Comparison of ENCODE assay signal across 10 mouse cellular contexts in genomic region chr9:47623447-47624445, GRCm38 (mm10).
DNase-seq lines count a peak whose midpoint lies in the region; ATAC-seq and TF ChIP-seq lines count a peak whose summit lies in the region.
"Had no signal": no experiment of that assay in that cellular context is flagged by ENCODE, and none has a peak within 500 bp of the region (broad histone marks: within the 10 kb centered on the region; RNA-seq: fewer than 3 reads in every experiment).

No protein-coding gene starts in this region.

- no peak for TF ChIP-seq CTCF in thymus, adult 2 months (IDR thresholded peaks at IDR 0.05; ENCODE audit: borderline replicate concordance, control insufficient read depth, extremely low read depth, insufficient read depth, low read length, poor library complexity)

- DNase-seq in midbrain, embryonic 11.5 days (ENCODE audit: low spot score, missing footprints) = no peak
- peak; percentile 75 for DNase-seq in forebrain, embryonic 14.5 days (ENCODE audit: low spot score)
- peak; percentile 58 to 69 for DNase-seq in kidney, postnatal 4 days
- DNase-seq in adrenal gland, postnatal 25 days = no peak
- DNase-seq in thymus, adult 2 months = no peak
- DNase-seq in gastrocnemius, postnatal 4 days (ENCODE audit: low spot score in 2 of 2) = no peak
- DNase-seq: heart, postnatal 4 days; thymus, postnatal 25 days had no signal

- H3K27me3 ChIP-seq in midbrain, embryonic 13.5 days = 0 out of 2 replicates have a peak, but pooled peaks cover 2% of the 10 kb centered on the region
- H3K27me3 ChIP-seq in midbrain, embryonic 11.5 days (ENCODE audit: control insufficient read depth, insufficient read depth, low read length) = no peaks in the 10 kb centered on the region
- H3K27me3 ChIP-seq in forebrain, embryonic 14.5 days (replicated peaks; ENCODE audit: control insufficient read depth, insufficient read depth, low read length) = no peaks in the 10 kb centered on the region
- H3K27me3 ChIP-seq in neural tube, embryonic 14.5 days (ENCODE audit: control insufficient read depth, insufficient read depth, low read length) = no peaks in the 10 kb centered on the region
- H3K27me3 ChIP-seq in thymus, adult 2 months (ENCODE audit: control insufficient read depth, insufficient read depth, low read length) = no peaks in the 10 kb centered on the region

- H3K9me3 ChIP-seq in midbrain, embryonic 13.5 days = no peaks in the 10 kb centered on the region
- H3K9me3 ChIP-seq in midbrain, embryonic 11.5 days (ENCODE audit: control insufficient read depth, low read length) = no peaks in the 10 kb centered on the region
- H3K9me3 ChIP-seq in forebrain, embryonic 14.5 days (replicated peaks; ENCODE audit: control insufficient read depth, low read length) = no peaks in the 10 kb centered on the region
- H3K9me3 ChIP-seq in neural tube, embryonic 14.5 days (ENCODE audit: control insufficient read depth, low read length) = no peaks in the 10 kb centered on the region

- ATAC-seq in midbrain, embryonic 13.5 days = 0 out of 2 replicates have a peak, but pooled peaks have one; percentile 48
- no peak for ATAC-seq in midbrain, embryonic 11.5 days (ENCODE audit: low FRiP score)
- ATAC-seq in forebrain, embryonic 14.5 days = peak; percentile 44; the same call in 1 of the 2 replicates
- ATAC-seq in neural tube, embryonic 14.5 days (ENCODE audit: low read depth) = peak; percentile 55; the same call in 1 of the 2 replicates

- no peak overlapping the region for H3K4me3 ChIP-seq in midbrain, embryonic 13.5 days (replicated peaks)
- no peak overlapping the region for H3K4me3 ChIP-seq in midbrain, embryonic 11.5 days (ENCODE audit: low read depth, low read length)
- no peak overlapping the region for H3K4me3 ChIP-seq in forebrain, embryonic 14.5 days (ENCODE audit: low read depth, low read length)
- H3K4me3 ChIP-seq in neural tube, embryonic 14.5 days (ENCODE audit: low read depth, low read length) = no peak overlapping the region
- no peak overlapping the region for H3K4me3 ChIP-seq in thymus, adult 2 months (ENCODE audit: control insufficient read depth, insufficient read depth, low read length)

- no peaks in the 10 kb centered on the region for H3K36me3 ChIP-seq in midbrain, embryonic 13.5 days
- no peaks in the 10 kb centered on the region for H3K36me3 ChIP-seq in midbrain, embryonic 11.5 days (ENCODE audit: control insufficient read depth, insufficient read depth, low read length)
- no peaks in the 10 kb centered on the region for H3K36me3 ChIP-seq in forebrain, embryonic 14.5 days (ENCODE audit: control insufficient read depth, insufficient read depth, low read length)
- H3K36me3 ChIP-seq in neural tube, embryonic 14.5 days (ENCODE audit: control insufficient read depth, insufficient read depth, low read length) = no peaks in the 10 kb centered on the region
- H3K36me3 ChIP-seq in thymus, adult 2 months (ENCODE audit: control insufficient read depth, insufficient read depth, low read length) = no peaks in the 10 kb centered on the region

- H3K9ac ChIP-seq in midbrain, embryonic 13.5 days (replicated peaks) = no peak overlapping the region
- H3K9ac ChIP-seq in midbrain, embryonic 11.5 days (ENCODE audit: low read length) = no peak overlapping the region
- no peak overlapping the region for H3K9ac ChIP-seq in forebrain, embryonic 14.5 days (ENCODE audit: low read length)
- no peak overlapping the region for H3K9ac ChIP-seq in neural tube, embryonic 14.5 days (replicated peaks; ENCODE audit: low read depth, low read length)

- TF ChIP-seq POLR2A in thymus, adult 2 months (IDR thresholded peaks at IDR 0.05; ENCODE audit: control insufficient read depth, extremely low read depth, insufficient read depth, low read length, poor library complexity) = no peak

- H3K4me1 ChIP-seq in midbrain, embryonic 13.5 days (replicated peaks) = peaks cover 12% of the 10 kb centered on the region
- H3K4me1 ChIP-seq in midbrain, embryonic 11.5 days (ENCODE audit: control insufficient read depth, insufficient read depth, low read length) = 0 out of 2 replicates have a peak, but pooled peaks cover 4% of the 10 kb centered on the region
- H3K4me1 ChIP-seq in forebrain, embryonic 14.5 days (ENCODE audit: control insufficient read depth, insufficient read depth, low read length) = peaks cover 33% of the 10 kb centered on the region
- peaks cover 23% of the 10 kb centered on the region for H3K4me1 ChIP-seq in neural tube, embryonic 14.5 days (ENCODE audit: control insufficient read depth, insufficient read depth, low read length)
- no peaks in the 10 kb centered on the region for H3K4me1 ChIP-seq in thymus, adult 2 months (replicated peaks; ENCODE audit: control insufficient read depth, insufficient read depth, low read length)

- 64% methylated on average over 12 of the region's 12 CpGs for WGBS in midbrain, embryonic 13.5 days
- 75% methylated on average over 12 of the region's 12 CpGs for whole genome bisulfite sequencing in midbrain, embryonic 11.5 days
- 43% methylated on average over 12 of the region's 12 CpGs for WGBS in forebrain, embryonic 14.5 days
- WGBS in neural tube, embryonic 14.5 days = 34% methylated on average over 12 of the region's 12 CpGs
- WGBS in thymus, adult 2 months = 82% methylated on average over 12 of the region's 12 CpGs

- no peak overlapping the region for H3K4me2 ChIP-seq in midbrain, embryonic 13.5 days (replicated peaks)
- no peak overlapping the region for H3K4me2 ChIP-seq in midbrain, embryonic 11.5 days
- peak overlapping the region; percentile 2; the same call in 1 of the 2 replicates for H3K4me2 ChIP-seq in forebrain, embryonic 14.5 days (ENCODE audit: low read length)
- H3K4me2 ChIP-seq in neural tube, embryonic 14.5 days (ENCODE audit: low read depth, low read length) = no peak overlapping the region

- no peak overlapping the region for H3K27ac ChIP-seq in midbrain, embryonic 13.5 days
- no peak overlapping the region for H3K27ac ChIP-seq in midbrain, embryonic 11.5 days (ENCODE audit: low read depth, low read length)
- H3K27ac ChIP-seq in forebrain, embryonic 14.5 days (ENCODE audit: low read depth, low read length) = peak overlapping the region; percentile 36; the same call in 1 of the 2 replicates
- H3K27ac ChIP-seq in neural tube, embryonic 14.5 days (ENCODE audit: low read depth, low read length) = no peak overlapping the region
- no peak overlapping the region for H3K27ac ChIP-seq in thymus, adult 2 months (ENCODE audit: control insufficient read depth, insufficient read depth, low read length)

Comparison
In these comparisons a context has a peak if more than half of its experiments do, and no peak if none do; other contexts are left out.
1. DNase-seq: peak in forebrain, embryonic 14.5 days (single experiment) and kidney, postnatal 4 days (2 of 2); none in midbrain, embryonic 11.5 days (single experiment), adrenal gland, postnatal 25 days (single experiment), thymus, adult 2 months (single experiment) and gastrocnemius, postnatal 4 days (0 of 2).